Mouse (Mus musculus) heart, embryonic 14.5 days (tissue): ENCODE measurements around the gene Robo4. TPM values are rescaled to one million over a fixed set of nuclear protein-coding genes. Genes with fewer than 3 reads are reported as not detected.

ENCODE experiments used
- ATAC-seq: fragments of 200-750 bp; cut with Nextera tagmentation; 2 replicates; pipeline ENCODE4 v1.8.0; 2017; ENCODE audit warnings: low read depth, moderate TSS enrichment; ENCODE audit not compliant: insufficient number of reproducible peaks, insufficient read depth, low FRiP score
- H3K27ac ChIP-seq, 2 experiments: fragments of 200-500 bp in 1 of 2; fragments of 300-500 bp in 1 of 2; sonication (generic) in 1 of 2; replicated peaks in 1 of 2; 2 replicates each; pipeline ENCODE4 v1.5.1; 2012 to 2014; ENCODE audit warnings: low read depth in 2 of 2, low read length in 2 of 2, control low read depth in 1 of 2, mild to moderate bottlenecking in 1 of 2, mixed read lengths in 1 of 2; ENCODE audit not compliant: control insufficient read depth in 1 of 2, insufficient read depth in 1 of 2
- H3K27me3 ChIP-seq: fragments of 300-500 bp; sonication (generic); 2 replicates; pipeline ENCODE4 v1.6.1; 2014; ENCODE audit warnings: mild to moderate bottlenecking, low read length, control low read depth; ENCODE audit not compliant: control insufficient read depth, insufficient read depth
- H3K36me3 ChIP-seq: fragments of 300-500 bp; sonication (generic); 2 replicates; pipeline ENCODE4 v1.6.1; 2014; ENCODE audit warnings: mild to moderate bottlenecking, control low read depth, low read length, mixed read lengths; ENCODE audit not compliant: control insufficient read depth, insufficient read depth
- H3K4me1 ChIP-seq, 2 experiments: fragments of 200-500 bp in 1 of 2; fragments of 300-500 bp in 1 of 2; sonication (generic) in 1 of 2; 2 replicates each; pipeline ENCODE4 v1.6.1; 2012 to 2014; ENCODE audit warnings: low read length in 2 of 2, control low read depth in 1 of 2, mixed read lengths in 1 of 2; ENCODE audit not compliant: control insufficient read depth in 2 of 2, insufficient read depth in 2 of 2
- H3K4me2 ChIP-seq: fragments of 300-500 bp; sonication (generic); 2 replicates; pipeline ENCODE4 v1.6.1; 2014; ENCODE audit warnings: mild to moderate bottlenecking, low read length
- H3K4me3 ChIP-seq, 2 experiments: fragments of 200-500 bp in 1 of 2; fragments of 300-500 bp in 1 of 2; sonication (generic) in 1 of 2; 2 replicates each; pipeline ENCODE4 v1.5.1; 2012 to 2014; ENCODE audit warnings: low read length in 2 of 2, mild to moderate bottlenecking in 2 of 2, control low read depth in 1 of 2, low read depth in 1 of 2, moderate library complexity in 1 of 2; ENCODE audit not compliant: control insufficient read depth in 1 of 2, insufficient read depth in 1 of 2
- H3K9ac ChIP-seq: fragments of 300-500 bp; sonication (generic); 2 replicates; pipeline ENCODE4 v1.6.1; 2014; ENCODE audit warnings: mild to moderate bottlenecking, low read length
- H3K9me3 ChIP-seq: fragments of 300-500 bp; sonication (generic); 2 replicates; pipeline ENCODE4 v1.6.1; 2016; ENCODE audit warnings: low read length, control low read depth; ENCODE audit not compliant: control insufficient read depth
- WGBS: fragments of 180-500 bp; shearing (Covaris S2); extraction: QIAGEN DNeasy Blood & Tissue Kit; methylation state at CpG from one replicate; pipeline ENCODE4 v1.1.7; 2014; 5-methylcytosine and 5-hydroxymethylcytosine counted together
- polyA plus RNA-seq: library from polyadenylated mRNA; unstranded; fragments of >200 nt; fragmentation: Nextera tagmentation; extraction: Ambion mirVana; gene quantifications from 2 replicates; pipeline ENCODE4 v1.2.1, GENCODE M21; 2014

Robo4 gene
- polyA plus RNA-seq, 1 experiment from 2014 or later = 11.3 TPM

- Histone ChIP-seq H3K27ac (no peak overlapping the region), H3K9me3 (no peaks in the 10 kb centered on the region), H3K4me1 (peaks cover 0 to 3% of the 10 kb centered on the region in 2 experiments; a peak in 1 of 4 replicates), H3K36me3 (no peaks in the 10 kb centered on the region), H3K27me3 (peaks cover 41% of the 10 kb centered on the region), H3K4me2 (no peak overlapping the region), H3K4me3 (no peak overlapping the region), H3K9ac (no peak overlapping the region)
- ATAC-seq = no peak
- WGBS = 81% methylated on average over 6 of the region's 6 CpGs
Measured at GRCm38 (mm10) chr9:37383161-37383560, 18.5 kb upstream of the Robo4 start.

- Histone ChIP-seq H3K36me3 (no peaks in the 10 kb centered on the region), H3K9ac (peak overlapping the region; percentile 72), H3K9me3 (no peaks in the 10 kb centered on the region), H3K27me3 (peaks cover 41% of the 10 kb centered on the region), H3K27ac (no peak overlapping the region), H3K4me3 (peak overlapping the region; percentile 42 to 44), H3K4me1 (peaks cover 0 to 3% of the 10 kb centered on the region in 2 experiments; a peak in 1 of 4 replicates), H3K4me2 (peak overlapping the region; percentile 87)
- peak; percentile 56; the same call in 1 of the 2 replicates for ATAC-seq
- 6% methylated on average over 54 of the region's 54 CpGs for WGBS
Measured at GRCm38 (mm10) chr9:37384284-37385182, 17.2 kb upstream of the Robo4 start.

- 53% methylated on average over 2 of the region's 2 CpGs for WGBS
- Histone ChIP-seq H3K27me3 (peaks cover 11% of the 10 kb centered on the region), H3K9me3 (no peaks in the 10 kb centered on the region), H3K4me1 (no peaks in the 10 kb centered on the region), H3K27ac (no peak overlapping the region), H3K4me2 (no peak overlapping the region), H3K4me3 (no peak overlapping the region), H3K36me3 (no peaks in the 10 kb centered on the region), H3K9ac (no peak overlapping the region)
- no peak for ATAC-seq
Measured at GRCm38 (mm10) chr9:37390891-37391290, 10.8 kb upstream of the Robo4 start.

- H3K36me3 ChIP-seq = no peaks in the 10 kb centered on the region
- H3K9me3 ChIP-seq = no peaks in the 10 kb centered on the region
- 66% methylated on average over 2 of the region's 2 CpGs for WGBS
- H3K9ac ChIP-seq = no peak overlapping the region
- H3K4me3 ChIP-seq = no peak overlapping the region
- H3K4me1 ChIP-seq = no peaks in the 10 kb centered on the region
- H3K4me2 ChIP-seq = no peak overlapping the region
- ATAC-seq = no peak
- 0 out of 2 replicates have a peak, but pooled peaks cover 2% of the 10 kb centered on the region for H3K27me3 ChIP-seq
- no peak overlapping the region for H3K27ac ChIP-seq
Measured at GRCm38 (mm10) chr9:37392071-37392470, 9.6 kb upstream of the Robo4 start.

GRCm38 (mm10) chr9:37393482-37394131 lies 8.1 kb upstream of the Robo4 start:
- H3K4me1 ChIP-seq = no peaks in the 10 kb centered on the region
- H3K4me3 ChIP-seq = no peak overlapping the region
- no peaks in the 10 kb centered on the region for H3K36me3 ChIP-seq
- H3K9ac ChIP-seq = no peak overlapping the region
- no peak overlapping the region for H3K27ac ChIP-seq
- 68% methylated on average over 8 of the region's 8 CpGs for WGBS
- ATAC-seq = no peak
- no peaks in the 10 kb centered on the region for H3K9me3 ChIP-seq
- H3K4me2 ChIP-seq = no peak overlapping the region
- no peaks in the 10 kb centered on the region for H3K27me3 ChIP-seq

- WGBS = 63% methylated on average over 2 of the region's 2 CpGs
- Histone ChIP-seq H3K27ac (peak overlapping the region; percentile 53 to 68; a peak in 2 of 4 replicates), H3K27me3 (no peaks in the 10 kb centered on the region), H3K4me2 (no peak overlapping the region), H3K9ac (no peak overlapping the region), H3K36me3 (no peaks in the 10 kb centered on the region), H3K9me3 (no peaks in the 10 kb centered on the region), H3K4me1 (peaks cover 0 to 8% of the 10 kb centered on the region in 2 experiments; a peak in 1 of 4 replicates), H3K4me3 (no peak overlapping the region)
- peak; percentile 62; the same call in 1 of the 2 replicates for ATAC-seq
Measured at GRCm38 (mm10) chr9:37400585-37400984, 1.1 kb upstream of the Robo4 start.

- no peak overlapping the region for H3K27ac ChIP-seq
- H3K36me3 ChIP-seq = no peaks in the 10 kb centered on the region
- no peak for ATAC-seq
- WGBS = 80% methylated on average over 7 of the region's 7 CpGs
- peaks cover 0 to 8% of the 10 kb centered on the region in 2 experiments; a peak in 1 of 4 replicates for H3K4me1 ChIP-seq
- H3K9me3 ChIP-seq = no peaks in the 10 kb centered on the region
- H3K4me2 ChIP-seq = peak overlapping the region; percentile 49
- peak overlapping the region; percentile 56; the same call in 1 of the 2 replicates for H3K9ac ChIP-seq
- peak overlapping the region; percentile 29 to 32; a peak in 3 of 4 replicates for H3K4me3 ChIP-seq
- no peaks in the 10 kb centered on the region for H3K27me3 ChIP-seq
Measured at GRCm38 (mm10) chr9:37402501-37402900, 804 bp downstream of the Robo4 start.
